Mouse (Mus musculus): Measurements from ENCODE around the gene C4bp. TPM values are rescaled to one million over a fixed set of nuclear protein-coding genes. Genes with fewer than 3 reads are reported as not detected.
A peak's percentile ranks its signal among the peaks of the same experiment; 100 is the strongest.
"Not testable (repeated sequence)": the region's sequence is repeated elsewhere in the genome, so short reads cannot be mapped to it uniquely, and the experiment has no call there.

The C4bp gene
- polyA plus RNA-seq, 1 experiment, result 1.1 TPM

DNA sequence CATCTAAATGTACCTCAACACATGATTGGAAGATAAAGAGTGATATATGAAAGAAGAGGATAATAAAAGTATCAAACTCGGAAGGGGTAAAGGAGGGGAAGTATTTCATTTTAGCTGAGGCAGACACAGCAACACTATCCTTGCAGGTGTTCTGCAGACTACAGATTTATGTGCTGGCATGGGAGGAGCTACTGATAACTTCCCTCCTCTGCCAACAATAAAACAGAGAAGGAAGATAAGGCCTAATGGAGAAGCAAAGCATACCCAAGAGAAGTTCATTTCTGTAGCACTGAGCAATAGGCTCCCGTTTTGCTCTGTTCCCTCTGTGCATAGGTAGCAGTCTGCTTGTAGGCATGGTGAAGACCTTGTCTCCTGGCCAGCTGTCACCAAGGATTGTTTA, 19.6 kb upstream of the C4bp start:
- no peaks in the 10 kb centered on the region for H3K4me1 ChIP-seq (ENCODE audit: control insufficient read depth, insufficient read depth, low read length)
- no peak for TF ChIP-seq POLR2A (IDR thresholded peaks at IDR 0.05; ENCODE audit: borderline replicate concordance, control insufficient read depth, low read depth, low read length)
- no peak for TF ChIP-seq CTCF (IDR thresholded peaks at IDR 0.05; ENCODE audit: control insufficient read depth, insufficient read depth, low read length)
- no peak overlapping the region for H3K27ac ChIP-seq (ENCODE audit: control insufficient read depth, insufficient read depth, low read depth, low read length, poor library complexity)
- no peak overlapping the region for H3K4me3 ChIP-seq (replicated peaks; ENCODE audit: control insufficient read depth, low read depth, low read length)
- 24% methylated on average over 2 of the region's 2 CpGs for WGBS

DNA sequence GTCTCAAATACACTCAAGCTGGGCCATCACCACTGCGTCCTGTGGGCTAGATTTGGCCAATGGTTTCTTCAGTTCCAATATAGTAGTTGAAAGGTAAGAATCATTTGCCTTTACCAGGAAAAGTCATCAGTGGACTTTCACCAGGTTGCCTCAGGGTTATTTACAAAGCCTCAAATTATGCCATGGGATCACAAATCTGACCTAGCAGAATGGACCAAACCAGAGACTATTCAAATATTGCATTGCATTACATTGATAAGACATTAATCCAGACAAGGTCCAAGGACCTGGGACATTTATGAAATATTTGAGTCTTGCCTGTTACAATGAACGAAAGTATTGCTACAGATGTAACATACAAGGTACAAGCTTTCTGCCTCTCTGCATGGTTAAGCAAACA, 17.1 kb upstream of the C4bp start:
- WGBS, result 81% methylated on average over 2 of the region's 2 CpGs
- Histone ChIP-seq H3K4me3 (replicated peaks; ENCODE audit: control insufficient read depth, low read depth, low read length) (no peak overlapping the region), H3K27ac (ENCODE audit: control insufficient read depth, insufficient read depth, low read depth, low read length, poor library complexity) (no peak overlapping the region), H3K4me1 (ENCODE audit: control insufficient read depth, insufficient read depth, low read length) (no peaks in the 10 kb centered on the region)
- TF ChIP-seq CTCF (IDR thresholded peaks at IDR 0.05; ENCODE audit: control insufficient read depth, insufficient read depth, low read length) (no peak), POLR2A (IDR thresholded peaks at IDR 0.05; ENCODE audit: borderline replicate concordance, control insufficient read depth, low read depth, low read length) (no peak)

DNA sequence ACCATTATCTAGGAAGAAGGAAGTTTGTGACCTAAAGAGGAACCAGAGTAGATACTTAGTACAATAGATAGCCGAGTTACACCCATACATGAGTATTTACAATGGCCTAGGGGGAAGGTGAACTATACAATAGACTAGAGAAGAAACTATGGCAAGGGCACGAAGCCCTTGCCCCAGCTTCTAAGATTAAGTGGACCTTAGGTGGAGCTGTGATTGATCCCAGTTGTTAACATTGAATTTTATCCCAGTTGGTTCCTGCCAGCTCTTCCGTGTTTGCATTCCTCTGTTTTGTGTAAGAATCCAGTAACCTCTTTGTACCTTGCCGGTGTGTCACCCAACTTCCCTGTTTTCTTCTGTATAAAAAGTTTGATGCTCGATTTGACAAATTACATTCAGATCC, 2.1 kb upstream of the C4bp start:
- WGBS, result 76% methylated on average over 5 of the region's 5 CpGs
- H3K4me1 ChIP-seq (ENCODE audit: control insufficient read depth, insufficient read depth, low read length); H3K4me3 ChIP-seq (replicated peaks; ENCODE audit: control insufficient read depth, low read depth, low read length); H3K27ac ChIP-seq (ENCODE audit: control insufficient read depth, insufficient read depth, low read depth, low read length, poor library complexity): not testable (repeated sequence)

DNA sequence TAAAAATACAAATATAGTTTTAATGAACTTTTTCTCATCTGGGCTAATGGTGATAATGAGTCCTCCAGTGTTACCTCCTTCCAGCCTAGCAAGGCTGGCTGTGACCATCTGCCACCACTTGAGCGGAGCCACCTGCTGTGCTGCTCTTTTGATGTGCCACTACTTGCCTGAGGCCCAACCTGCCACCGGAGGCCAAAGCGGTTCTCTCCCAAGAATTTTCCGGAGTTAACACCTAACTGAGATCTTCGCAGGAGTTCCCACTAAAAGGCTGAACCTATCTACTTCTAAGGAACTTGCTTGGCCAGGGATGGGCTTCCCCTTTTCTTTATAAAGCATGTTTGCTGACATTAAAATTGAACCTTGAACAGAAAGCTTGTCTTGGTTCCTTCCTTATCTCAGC, 1.8 kb downstream of the C4bp start:
- not testable (repeated sequence) for H3K4me3 ChIP-seq (replicated peaks; ENCODE audit: control insufficient read depth, low read depth, low read length); H3K4me1 ChIP-seq (ENCODE audit: control insufficient read depth, insufficient read depth, low read length); H3K27ac ChIP-seq (ENCODE audit: control insufficient read depth, insufficient read depth, low read depth, low read length, poor library complexity)
- WGBS, result 67% methylated on average over 5 of the region's 5 CpGs

DNA sequence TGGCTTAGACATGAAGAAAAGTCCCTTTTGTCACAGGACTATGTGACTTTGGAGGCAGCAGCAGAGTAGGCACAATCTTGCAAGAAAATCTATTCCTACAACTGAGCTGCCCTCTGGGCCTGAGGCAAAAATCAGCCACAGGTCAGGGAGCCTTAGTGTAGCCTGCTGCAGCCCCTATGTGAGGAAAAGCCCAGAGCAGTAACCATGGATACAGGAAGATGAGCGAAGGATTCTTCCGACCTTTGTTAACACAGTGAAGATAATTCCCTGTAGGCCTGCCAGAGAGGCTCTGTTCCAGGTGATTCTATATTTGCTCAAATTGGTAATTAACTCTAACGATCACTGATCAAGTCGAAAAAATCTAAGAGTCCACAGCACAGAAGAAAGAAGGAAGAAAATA, 17.3 kb downstream of the C4bp start:
- WGBS, result 82% methylated on average over 4 of the region's 4 CpGs
- H3K4me1 ChIP-seq (ENCODE audit: control insufficient read depth, insufficient read depth, low read length), result no peaks in the 10 kb centered on the region
- H3K4me3 ChIP-seq (replicated peaks; ENCODE audit: control insufficient read depth, low read depth, low read length), result no peak overlapping the region
- TF ChIP-seq POLR2A (IDR thresholded peaks at IDR 0.05; ENCODE audit: borderline replicate concordance, control insufficient read depth, low read depth, low read length), result no peak
- TF ChIP-seq CTCF (IDR thresholded peaks at IDR 0.05; ENCODE audit: control insufficient read depth, insufficient read depth, low read length), result no peak
- H3K27ac ChIP-seq (ENCODE audit: control insufficient read depth, insufficient read depth, low read depth, low read length, poor library complexity), result no peak overlapping the region

DNA sequence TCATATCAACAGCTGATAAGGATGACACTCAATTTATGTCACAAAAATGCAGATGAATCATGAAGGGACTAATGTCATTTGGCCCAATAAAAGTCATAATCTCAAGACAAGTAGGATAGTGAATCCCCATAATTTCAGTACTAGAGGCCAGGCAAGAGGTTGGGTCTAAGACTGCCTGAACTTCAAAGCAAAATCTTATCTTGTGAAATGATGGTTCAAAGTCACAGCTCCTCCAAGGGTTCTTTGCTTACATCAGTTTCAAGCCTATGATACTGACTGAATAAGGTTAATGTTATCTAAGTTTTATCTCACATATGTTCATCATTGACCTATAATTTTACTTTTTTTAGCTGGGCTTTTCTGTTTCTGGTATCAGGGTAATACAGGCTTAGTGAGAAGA, 20.5 kb downstream of the C4bp start:
- no peak for TF ChIP-seq CTCF (IDR thresholded peaks at IDR 0.05; ENCODE audit: control insufficient read depth, insufficient read depth, low read length)
- no peak for TF ChIP-seq POLR2A (IDR thresholded peaks at IDR 0.05; ENCODE audit: borderline replicate concordance, control insufficient read depth, low read depth, low read length)
- H3K27ac ChIP-seq (ENCODE audit: control insufficient read depth, insufficient read depth, low read depth, low read length, poor library complexity), result no peak overlapping the region
- no peak overlapping the region for H3K4me3 ChIP-seq (replicated peaks; ENCODE audit: control insufficient read depth, low read depth, low read length)
- no peaks in the 10 kb centered on the region for H3K4me1 ChIP-seq (ENCODE audit: control insufficient read depth, insufficient read depth, low read length)

DNA sequence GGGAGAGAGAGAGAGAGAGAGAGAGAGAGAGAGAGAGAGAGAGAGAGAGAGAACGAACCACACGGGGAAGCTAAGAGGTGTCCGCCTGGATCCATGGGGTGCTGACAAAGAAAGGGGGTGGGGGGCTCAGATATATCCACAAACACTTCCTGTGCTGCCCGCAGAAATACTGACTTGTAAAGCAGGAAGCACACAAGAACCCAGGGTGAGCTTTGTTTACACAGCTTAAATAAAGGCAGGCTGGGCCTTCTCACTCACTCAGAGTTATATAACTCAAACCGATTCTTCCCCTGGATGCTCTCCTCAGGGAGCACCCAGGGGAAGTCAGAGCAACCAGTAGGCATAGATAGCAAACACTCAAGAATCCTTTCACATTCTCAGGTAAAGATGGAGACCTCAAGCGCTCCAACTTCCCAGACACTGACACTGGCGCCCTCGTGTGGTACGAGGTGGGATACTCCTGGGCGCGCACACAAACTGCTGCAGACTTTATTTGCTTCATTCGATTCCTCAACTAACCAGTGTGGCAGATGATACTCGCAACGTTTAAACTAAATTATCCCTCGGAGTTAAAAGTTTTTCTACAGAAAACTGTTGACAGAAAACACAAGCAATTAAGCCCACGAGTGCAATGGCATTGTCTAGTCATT, 27.5 kb downstream of the C4bp start:
- TF ChIP-seq POLR2A (IDR thresholded peaks at IDR 0.05; ENCODE audit: borderline replicate concordance, control insufficient read depth, low read depth, low read length), result no peak
- peak; percentile 91 for TF ChIP-seq CTCF (IDR thresholded peaks at IDR 0.05; ENCODE audit: control insufficient read depth, insufficient read depth, low read length)
- H3K27ac ChIP-seq (ENCODE audit: control insufficient read depth, insufficient read depth, low read depth, low read length, poor library complexity), result no peak overlapping the region
- H3K4me3 ChIP-seq (replicated peaks; ENCODE audit: control insufficient read depth, low read depth, low read length), result no peak overlapping the region
- 5% methylated on average over 16 of the region's 16 CpGs for WGBS
- no peaks in the 10 kb centered on the region; the same call in 1 of the 2 replicates for H3K4me1 ChIP-seq (ENCODE audit: control insufficient read depth, insufficient read depth, low read length)

DNA sequence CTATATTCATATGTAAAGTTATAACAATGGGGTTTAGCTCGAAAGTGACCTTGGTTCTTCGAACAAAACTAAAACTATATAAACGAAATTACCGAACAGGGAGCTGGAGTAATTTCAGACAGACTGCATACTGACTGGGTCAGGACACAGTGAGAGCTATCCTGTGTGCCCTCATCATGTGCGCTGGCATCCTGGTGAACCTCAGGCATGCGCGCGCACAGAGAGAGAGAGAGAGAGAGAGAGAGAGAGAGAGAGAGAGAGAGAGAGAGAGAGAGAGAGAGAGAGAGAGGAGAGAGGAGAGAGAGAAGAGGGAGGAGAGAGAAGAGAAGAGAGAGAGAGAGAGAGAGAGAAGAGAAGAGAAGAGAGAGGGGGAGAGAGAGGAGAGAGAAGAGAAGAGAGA, 28.1 kb downstream of the C4bp start:
- WGBS, result 74% methylated on average over 8 of the region's 8 CpGs
- no peak overlapping the region for H3K27ac ChIP-seq (ENCODE audit: control insufficient read depth, insufficient read depth, low read depth, low read length, poor library complexity)
- TF ChIP-seq CTCF (IDR thresholded peaks at IDR 0.05; ENCODE audit: control insufficient read depth, insufficient read depth, low read length) (no peak), POLR2A (IDR thresholded peaks at IDR 0.05; ENCODE audit: borderline replicate concordance, control insufficient read depth, low read depth, low read length) (no peak)
- H3K4me1 ChIP-seq (ENCODE audit: control insufficient read depth, insufficient read depth, low read length), result no peaks in the 10 kb centered on the region; the same call in 1 of the 2 replicates
- H3K4me3 ChIP-seq (replicated peaks; ENCODE audit: control insufficient read depth, low read depth, low read length), result no peak overlapping the region

DNA sequence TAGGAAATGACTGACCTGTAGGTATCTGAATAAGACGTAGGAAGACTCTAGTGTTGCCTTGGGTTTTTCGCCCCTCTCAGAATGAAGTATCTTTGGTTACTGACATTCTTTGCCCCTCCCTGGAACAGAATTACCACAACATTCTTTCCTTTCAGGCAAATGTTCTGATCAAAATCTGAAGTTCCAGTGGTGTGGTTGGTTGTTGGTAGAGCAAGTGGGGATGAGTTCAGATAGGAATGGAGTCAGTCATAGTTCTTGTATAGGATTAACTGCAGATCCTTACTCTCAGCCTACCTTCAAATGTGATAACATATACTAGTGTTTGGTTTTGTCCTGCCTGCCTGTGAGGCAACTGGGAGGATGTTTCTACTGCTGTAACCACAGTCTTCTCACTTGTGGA, 31.9 kb downstream of the C4bp start, which contains the start of gene Zp3r:
Zp3r (minus strand) TSS at position 101 of the 400 bp plus-strand sequence.
- WGBS, result 66% methylated on average over 2 of the region's 2 CpGs
- H3K4me1 ChIP-seq (ENCODE audit: control insufficient read depth, insufficient read depth, low read length), result no peaks in the 10 kb centered on the region; the same call in 1 of the 2 replicates
- H3K4me3 ChIP-seq (replicated peaks; ENCODE audit: control insufficient read depth, low read depth, low read length), result no peak within 1 kb of the TSS
- H3K27ac ChIP-seq (ENCODE audit: control insufficient read depth, insufficient read depth, low read depth, low read length, poor library complexity), result no peak within 1 kb of the TSS
- TF ChIP-seq POLR2A (IDR thresholded peaks at IDR 0.05; ENCODE audit: borderline replicate concordance, control insufficient read depth, low read depth, low read length) (no peak), CTCF (IDR thresholded peaks at IDR 0.05; ENCODE audit: control insufficient read depth, insufficient read depth, low read length) (no peak)

All from bone marrow, adult 2 months (tissue).